Mouse (Mus musculus) heart, embryonic 15.5 days (tissue): ENCODE results near the gene Kcna6. TPM values are rescaled to one million over a fixed set of nuclear protein-coding genes. Genes with fewer than 3 reads are reported as not detected.

Experiments used
- ATAC-seq: fragments of 200-750 bp; cut with Nextera tagmentation; replicated peaks from 2 replicates; pipeline ENCODE4 v1.8.0; 2017; ENCODE audit warnings: low read depth, moderate TSS enrichment; ENCODE audit not compliant: insufficient number of reproducible peaks, insufficient read depth, low FRiP score
- H3K27ac ChIP-seq: fragments of 300-500 bp; sonication (generic); 2 replicates; pipeline ENCODE4 v1.5.1; 2015; ENCODE audit warnings: mild to moderate bottlenecking, inconsistent platforms
- H3K27me3 ChIP-seq: fragments of 300-500 bp; sonication (generic); 2 replicates; pipeline ENCODE4 v1.6.1; 2015; ENCODE audit warnings: inconsistent platforms
- H3K36me3 ChIP-seq: fragments of 300-500 bp; sonication (generic); 2 replicates; pipeline ENCODE4 v1.6.1; 2015; ENCODE audit warnings: mild to moderate bottlenecking, inconsistent platforms
- H3K4me1 ChIP-seq: fragments of 300-500 bp; sonication (generic); replicated peaks from 2 replicates; pipeline ENCODE4 v1.6.1; 2015; ENCODE audit warnings: inconsistent platforms
- H3K4me2 ChIP-seq: fragments of 300-500 bp; sonication (generic); 2 replicates; pipeline ENCODE4 v1.6.1; 2015; ENCODE audit warnings: inconsistent platforms, mild to moderate bottlenecking, moderate library complexity
- H3K4me3 ChIP-seq: fragments of 300-500 bp; sonication (generic); 2 replicates; pipeline ENCODE4 v1.5.1; 2015; ENCODE audit warnings: mild to moderate bottlenecking, inconsistent platforms
- H3K9ac ChIP-seq: fragments of 300-500 bp; sonication (generic); 2 replicates; pipeline ENCODE4 v1.6.1; 2015; ENCODE audit warnings: mild to moderate bottlenecking, inconsistent platforms
- H3K9me3 ChIP-seq: fragments of 300-500 bp; sonication (generic); replicated peaks from 2 replicates; pipeline ENCODE4 v1.6.1; 2016; ENCODE audit warnings: inconsistent platforms
- WGBS: fragments of 180-500 bp; shearing (Covaris S2); methylation state at CpG from one replicate; pipeline ENCODE4 v1.1.7; 2015; ENCODE audit warnings: mixed read lengths; 5-methylcytosine and 5-hydroxymethylcytosine counted together
- polyA plus RNA-seq: library from polyadenylated mRNA; unstranded; fragments of >200 nt; fragmentation: Nextera tagmentation; extraction: Ambion mirVana; gene quantifications from 2 replicates; pipeline ENCODE4 v1.2.1, GENCODE M21; 2015

The Kcna6 gene
- polyA plus RNA-seq, 1 experiment from 2014 or later = 1.5 TPM

DNA sequence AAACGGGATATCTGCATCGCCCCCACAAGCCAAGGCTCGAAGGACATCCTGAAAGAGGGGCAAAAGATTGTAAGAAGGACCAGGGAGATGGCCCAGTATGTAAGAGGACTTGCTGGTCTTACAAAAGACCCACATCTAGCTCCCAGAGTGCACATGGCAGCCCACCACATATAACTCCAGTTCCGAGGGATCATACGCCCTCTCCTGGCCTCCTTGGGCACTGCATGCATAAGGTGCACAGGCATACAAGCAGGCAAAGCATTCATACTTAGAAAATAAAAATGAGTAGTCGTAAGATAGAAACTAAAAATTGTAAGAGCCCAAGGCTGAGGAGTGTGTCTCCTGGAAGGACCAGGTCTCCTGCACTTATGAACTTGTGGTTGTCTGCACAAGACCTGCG lies 61.5 kb downstream of the Kcna6 start:
- Histone ChIP-seq H3K27ac (no peak overlapping the region), H3K9ac (no peak overlapping the region), H3K4me1 (no peaks in the 10 kb centered on the region), H3K36me3 (no peaks in the 10 kb centered on the region), H3K4me3 (no peak overlapping the region), H3K9me3 (no peaks in the 10 kb centered on the region), H3K4me2 (no peak overlapping the region), H3K27me3 (peaks cover 13% of the 10 kb centered on the region)
- 61% methylated on average over 7 of the region's 7 CpGs for WGBS
- no peak for ATAC-seq

DNA sequence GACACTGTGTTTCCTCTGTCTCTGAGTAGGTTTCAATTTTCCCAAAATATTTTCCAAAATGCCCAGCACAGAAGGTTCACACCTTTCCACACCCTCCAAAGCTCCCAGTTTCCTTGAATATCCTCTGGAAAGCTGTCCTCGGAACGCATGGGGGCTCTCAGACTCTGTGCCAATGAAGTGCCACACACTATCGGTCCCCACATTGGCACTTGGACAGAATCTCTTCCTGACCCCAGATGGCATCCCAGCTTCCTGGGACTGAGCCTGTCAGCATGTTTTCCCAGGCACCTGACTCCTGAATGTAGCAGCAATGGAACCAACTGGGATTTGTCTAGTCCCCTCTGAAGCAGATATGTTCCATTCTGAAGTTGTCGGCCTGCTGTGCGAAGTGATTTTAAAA lies 73.5 kb downstream of the Kcna6 start:
- 74% methylated on average over 5 of the region's 5 CpGs for WGBS
- H3K9me3 ChIP-seq = no peaks in the 10 kb centered on the region

DNA sequence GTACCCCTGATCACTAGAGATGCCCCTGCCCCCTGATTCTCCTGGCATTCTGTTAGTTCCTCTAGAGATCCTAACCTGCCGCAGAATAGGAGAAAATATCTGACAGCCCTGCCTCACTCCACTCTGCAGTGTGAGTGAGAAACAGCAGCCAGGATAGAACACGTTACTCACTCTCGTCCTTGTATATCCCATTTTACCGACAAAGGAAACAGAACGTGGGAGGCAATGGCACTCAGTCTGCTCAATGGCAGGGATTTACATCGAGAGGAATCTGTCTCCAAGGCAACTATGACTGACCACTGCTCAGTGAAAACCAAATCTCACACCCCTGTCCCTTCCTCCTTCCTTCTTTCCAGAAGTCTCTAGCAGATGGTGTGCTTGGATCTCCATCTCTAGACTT lies 74.4 kb downstream of the Kcna6 start:
- H3K4me3 ChIP-seq = no peak overlapping the region
- H3K4me1 ChIP-seq = no peaks in the 10 kb centered on the region
- H3K9ac ChIP-seq = no peak overlapping the region
- H3K36me3 ChIP-seq = no peaks in the 10 kb centered on the region
- WGBS = 48% methylated on average over 6 of the region's 6 CpGs
- no peak for ATAC-seq
- no peak overlapping the region for H3K27ac ChIP-seq
- peaks cover 33% of the 10 kb centered on the region for H3K27me3 ChIP-seq
- H3K4me2 ChIP-seq = no peak overlapping the region
- no peaks in the 10 kb centered on the region for H3K9me3 ChIP-seq

More for the DNA sequence above, 73.5 kb downstream of the Kcna6 start:
- H3K27ac ChIP-seq = no peak overlapping the region
- H3K36me3 ChIP-seq = no peaks in the 10 kb centered on the region
- ATAC-seq = no peak
- H3K9ac ChIP-seq = no peak overlapping the region
- H3K4me3 ChIP-seq = no peak overlapping the region
- no peak overlapping the region for H3K4me2 ChIP-seq
- H3K27me3 ChIP-seq = peaks cover 30% of the 10 kb centered on the region
- H3K4me1 ChIP-seq = no peaks in the 10 kb centered on the region

DNA sequence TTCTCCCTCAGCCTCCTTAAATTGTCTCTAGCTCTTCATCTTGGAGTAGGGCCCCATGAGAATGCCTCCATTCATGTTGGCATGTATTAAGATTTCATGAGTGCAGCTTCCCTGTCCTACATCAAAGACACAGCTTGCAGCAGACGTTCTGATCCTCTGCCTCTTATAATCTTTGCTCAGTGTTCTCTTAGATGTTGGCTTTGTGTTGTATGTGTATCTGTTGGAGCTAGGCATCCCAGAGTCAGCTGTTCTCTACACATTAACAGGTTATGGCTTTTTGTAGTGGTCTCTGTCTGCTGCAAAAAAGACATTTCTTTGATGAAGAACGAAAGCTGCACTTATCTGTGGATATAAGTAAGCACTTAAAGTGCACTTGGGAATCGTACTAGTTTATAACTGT lies 75.9 kb downstream of the Kcna6 start:
- H3K4me1 ChIP-seq = no peaks in the 10 kb centered on the region
- no peak overlapping the region for H3K4me3 ChIP-seq
- 63% methylated on average over 3 of the region's 3 CpGs for WGBS
- H3K9me3 ChIP-seq = no peaks in the 10 kb centered on the region
- H3K27me3 ChIP-seq = peaks cover 32% of the 10 kb centered on the region
- H3K36me3 ChIP-seq = no peaks in the 10 kb centered on the region
- no peak for ATAC-seq
- no peak overlapping the region for H3K27ac ChIP-seq
- no peak overlapping the region for H3K9ac ChIP-seq
- H3K4me2 ChIP-seq = no peak overlapping the region

Other genes with a start within 250 kb of the Kcna6 start
- 7.4 and 7.5 TPM in 2 replicates for gene Kcna5, start 205.3 kb downstream of the Kcna6 start, polyA plus RNA-seq
- gene Kcna1, start 94.3 kb downstream of the Kcna6 start, polyA plus RNA-seq = 0.18 and 0.33 TPM in 2 replicates
- 329 and 410 TPM in 2 replicates for gene Ndufa9, start 108.5 kb upstream of the Kcna6 start, polyA plus RNA-seq
- gene Akap3, start 112.4 kb upstream of the Kcna6 start, polyA plus RNA-seq = not detected in 2 replicates
- gene Dyrk4, start 181.2 kb upstream of the Kcna6 start, polyA plus RNA-seq = 0.29 TPM in 1 of 2 replicates, not detected in the other
- gene Rad51ap1, start 198.9 kb upstream of the Kcna6 start, polyA plus RNA-seq = 27.7 and 32.9 TPM in 2 replicates
- 12.0 TPM in 2 replicates for gene D6Wsu163e, start 199.3 kb upstream of the Kcna6 start, polyA plus RNA-seq